Mouse (Mus musculus) embryonic facial prominence, embryonic 10.5 days (tissue): Measurements from ENCODE around the gene Pdp2. TPM values are rescaled to one million over a fixed set of nuclear protein-coding genes. Genes with fewer than 3 reads are reported as not detected.

Source experiments
- DNase-seq: peaks from one replicate; pipeline ENCODE4 v3.0.0-alpha.2; 2017; ENCODE audit warnings: low spot score
- H3K27ac ChIP-seq: fragments of 300-500 bp; sonication (generic); replicated peaks from 2 replicates; pipeline ENCODE4 v1.5.1; 2016; ENCODE audit warnings: mild to moderate bottlenecking
- H3K27me3 ChIP-seq: fragments of 300-500 bp; sonication (generic); replicated peaks from 2 replicates; pipeline ENCODE4 v1.6.1; 2016; ENCODE audit warnings: low read depth, mild to moderate bottlenecking; ENCODE audit not compliant: poor library complexity, severe bottlenecking
- H3K36me3 ChIP-seq: fragments of 300-500 bp; sonication (generic); replicated peaks from 2 replicates; pipeline ENCODE4 v1.6.1; 2016; ENCODE audit warnings: mild to moderate bottlenecking, moderate library complexity
- H3K4me1 ChIP-seq: fragments of 300-500 bp; sonication (generic); 2 replicates; pipeline ENCODE4 v1.6.1; 2016
- H3K4me3 ChIP-seq: fragments of 300-500 bp; sonication (generic); 2 replicates; pipeline ENCODE4 v1.5.1; 2016; ENCODE audit warnings: mild to moderate bottlenecking, moderate library complexity
- H3K9me3 ChIP-seq: fragments of 300-500 bp; sonication (generic); 2 replicates; pipeline ENCODE4 v1.6.1; 2016; ENCODE audit warnings: mild to moderate bottlenecking
- WGBS: fragments of 180-500 bp; shearing (Covaris S2); methylation state at CpG from one replicate; pipeline ENCODE4 v1.1.7; 2016; 5-methylcytosine and 5-hydroxymethylcytosine counted together
- polyA plus RNA-seq: library from polyadenylated mRNA; unstranded; fragments of >200 nt; fragmentation: Nextera tagmentation; extraction: Ambion mirVana; gene quantifications from 2 replicates; pipeline ENCODE4 v1.2.1, GENCODE M21; 2016

The Pdp2 gene
- polyA plus RNA-seq: 15.4 and 16.0 TPM in 2 replicates

DNA sequence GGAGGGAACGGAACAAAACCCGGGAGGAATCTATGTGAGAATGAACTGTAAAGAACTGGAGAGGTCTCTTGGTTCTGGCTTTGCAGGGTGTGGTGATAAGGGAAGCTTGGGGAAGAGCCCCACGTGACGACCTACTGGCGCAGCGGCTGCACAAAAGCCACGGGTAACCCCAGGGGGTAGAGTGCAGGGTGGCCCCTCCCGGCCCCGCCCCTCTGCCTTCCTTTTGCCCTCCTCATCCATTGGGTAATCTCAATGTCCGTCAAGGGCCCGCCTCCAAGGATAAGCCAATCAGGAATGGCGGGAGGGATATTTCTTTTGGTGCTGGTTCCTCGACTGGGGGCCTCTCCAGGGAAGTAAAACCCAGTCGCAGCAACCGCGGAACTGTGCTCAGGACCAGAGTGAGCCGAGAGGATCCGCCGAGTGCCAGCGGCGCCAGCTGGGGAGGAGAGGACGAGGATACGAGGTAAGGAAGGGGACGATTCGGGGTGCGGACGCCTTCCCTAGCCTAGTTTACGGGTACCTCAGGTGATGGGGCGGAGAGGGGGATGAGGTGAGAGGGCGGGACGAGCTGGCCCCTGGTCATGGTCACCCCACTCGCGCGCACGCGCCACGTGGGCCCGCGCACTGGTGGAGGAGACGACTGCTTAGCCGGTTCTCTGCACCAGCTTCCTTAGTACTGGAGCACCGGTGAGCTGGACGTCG lies at the start of gene Pdp2:
Pdp2 (plus strand) TSS at position 319 of the 702 bp plus-strand sequence.
- Histone ChIP-seq H3K9me3 (no peaks in the 10 kb centered on the region), H3K36me3 (peaks cover 31% of the 10 kb centered on the region), H3K4me1 (peaks cover 18% of the 10 kb centered on the region), H3K27ac (peak within 1 kb of the TSS; percentile 87), H3K4me3 (peak within 1 kb of the TSS; percentile 87), H3K27me3 (no peaks in the 10 kb centered on the region)
- 1% methylated on average over 44 of the region's 44 CpGs for WGBS
- DNase-seq: peak; percentile 93

GRCm38 (mm10) chr8:104541515-104541880 lies 49.8 kb upstream of the Pdp2 start:
- no peaks in the 10 kb centered on the region for H3K9me3 ChIP-seq
- no peak overlapping the region for H3K27ac ChIP-seq
- no peak for DNase-seq
- 14% methylated on average over 8 of the region's 8 CpGs for WGBS
- peaks cover 82% of the 10 kb centered on the region for H3K27me3 ChIP-seq
- H3K36me3 ChIP-seq: no peaks in the 10 kb centered on the region
- peak overlapping the region; percentile 65 for H3K4me3 ChIP-seq
- peaks cover 22% of the 10 kb centered on the region for H3K4me1 ChIP-seq

GRCm38 (mm10) chr8:104542160-104542559 lies 49.1 kb upstream of the Pdp2 start:
- H3K4me3 ChIP-seq: no peak overlapping the region
- H3K27ac ChIP-seq: no peak overlapping the region
- no peak for DNase-seq
- no peaks in the 10 kb centered on the region for H3K9me3 ChIP-seq
- H3K36me3 ChIP-seq: no peaks in the 10 kb centered on the region
- H3K4me1 ChIP-seq: peaks cover 22% of the 10 kb centered on the region
- 9% methylated on average over 11 of the region's 11 CpGs for WGBS
- H3K27me3 ChIP-seq: peaks cover 78% of the 10 kb centered on the region

DNA sequence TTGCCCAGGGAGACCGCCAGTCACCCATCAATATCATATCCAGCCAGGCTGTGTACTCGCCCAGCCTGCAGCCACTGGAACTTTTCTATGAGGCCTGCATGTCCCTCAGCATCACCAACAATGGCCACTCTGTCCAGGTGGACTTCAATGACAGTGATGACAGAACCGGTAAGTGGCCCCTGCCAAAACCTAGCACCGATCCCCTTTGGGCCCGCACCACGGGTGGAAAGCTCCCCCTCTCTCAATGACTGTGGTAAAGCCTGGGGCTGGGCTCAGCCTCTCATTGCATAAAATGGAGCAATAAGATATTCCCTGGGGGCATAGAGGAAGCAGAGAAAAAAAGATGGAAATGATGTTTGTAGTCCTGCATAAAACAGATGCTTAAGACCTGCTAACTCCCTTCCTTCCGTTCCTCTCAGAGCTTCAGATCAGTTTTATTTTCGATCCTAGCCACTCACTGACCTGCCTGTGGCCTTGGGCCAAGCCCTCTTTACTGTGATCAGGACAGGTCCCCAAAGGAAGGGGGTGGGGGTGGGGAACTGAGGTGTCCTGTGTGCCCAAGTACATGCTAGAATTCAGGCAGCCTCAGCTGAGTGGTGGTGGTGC lies 47.7 kb upstream of the Pdp2 start:
- no peak for DNase-seq
- Histone ChIP-seq H3K27ac (no peak overlapping the region), H3K27me3 (peaks cover 65% of the 10 kb centered on the region), H3K9me3 (no peaks in the 10 kb centered on the region), H3K4me3 (no peak overlapping the region), H3K4me1 (peaks cover 16% of the 10 kb centered on the region), H3K36me3 (no peaks in the 10 kb centered on the region)
- 83% methylated on average over 8 of the region's 8 CpGs for whole genome bisulfite sequencing

DNA sequence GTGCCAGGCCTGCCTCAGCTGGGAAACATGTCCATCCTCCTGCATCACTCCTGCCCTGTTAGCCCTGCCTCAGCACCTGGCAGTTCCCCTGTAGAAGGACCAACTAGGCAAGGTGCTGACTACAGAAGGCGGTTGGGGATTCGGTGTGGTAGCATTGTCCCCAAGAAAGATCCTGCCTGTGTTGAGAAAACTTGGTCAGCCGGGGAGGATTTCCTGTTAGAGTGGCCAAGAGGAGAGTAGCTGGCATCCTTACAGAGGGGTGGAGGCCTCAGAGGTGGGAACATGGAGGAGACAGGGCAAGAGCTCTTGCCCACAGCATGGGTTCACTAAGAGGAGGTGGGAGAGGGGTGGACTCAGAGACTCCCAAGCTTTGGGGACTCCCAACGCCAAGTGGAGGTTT lies 36.1 kb upstream of the Pdp2 start:
- Histone ChIP-seq H3K4me1 (peaks cover 10% of the 10 kb centered on the region), H3K9me3 (no peaks in the 10 kb centered on the region), H3K36me3 (no peaks in the 10 kb centered on the region), H3K4me3 (no peak overlapping the region), H3K27ac (no peak overlapping the region), H3K27me3 (peaks cover 5% of the 10 kb centered on the region; the same call in 1 of the 2 replicates)
- 88% methylated on average over 4 of the region's 4 CpGs for WGBS
- no peak for DNase-seq

DNA sequence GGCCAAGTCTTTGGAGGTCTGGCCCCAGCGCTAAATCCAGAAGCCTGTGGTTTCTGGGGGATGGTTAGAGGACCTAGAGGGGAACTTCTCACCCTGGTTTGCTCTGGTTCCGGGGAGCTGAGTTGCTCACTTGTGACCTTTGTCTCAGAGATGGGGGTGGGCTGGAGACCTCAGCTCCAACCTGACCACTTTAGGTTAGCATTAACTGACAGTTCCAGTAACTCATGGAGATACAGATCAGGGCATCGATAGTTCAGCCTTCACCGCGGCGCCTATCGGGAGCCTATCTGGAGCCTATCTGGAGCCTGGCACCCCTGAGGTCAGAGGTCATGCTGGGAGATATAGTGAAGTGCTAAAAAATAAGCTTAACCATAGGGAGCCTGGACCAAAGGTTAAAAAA lies 34.0 kb upstream of the Pdp2 start:
- WGBS: 85% methylated on average over 7 of the region's 7 CpGs
- no peaks in the 10 kb centered on the region for H3K36me3 ChIP-seq
- H3K27me3 ChIP-seq: peaks cover 5% of the 10 kb centered on the region; the same call in 1 of the 2 replicates
- no peak overlapping the region for H3K4me3 ChIP-seq
- H3K9me3 ChIP-seq: no peaks in the 10 kb centered on the region
- H3K4me1 ChIP-seq: no peaks in the 10 kb centered on the region
- H3K27ac ChIP-seq: no peak overlapping the region
- DNase-seq: no peak

- Histone ChIP-seq H3K9me3 (no peaks in the 10 kb centered on the region), H3K27me3 (0 out of 2 replicates have a peak, but pooled peaks cover 3% of the 10 kb centered on the region), H3K4me1 (no peaks in the 10 kb centered on the region), H3K27ac (no peak overlapping the region), H3K4me3 (no peak overlapping the region), H3K36me3 (no peaks in the 10 kb centered on the region)
- DNase-seq: no peak
Observed at GRCm38 (mm10) chr8:104560731-104561130, 30.5 kb upstream of the Pdp2 start.

DNA sequence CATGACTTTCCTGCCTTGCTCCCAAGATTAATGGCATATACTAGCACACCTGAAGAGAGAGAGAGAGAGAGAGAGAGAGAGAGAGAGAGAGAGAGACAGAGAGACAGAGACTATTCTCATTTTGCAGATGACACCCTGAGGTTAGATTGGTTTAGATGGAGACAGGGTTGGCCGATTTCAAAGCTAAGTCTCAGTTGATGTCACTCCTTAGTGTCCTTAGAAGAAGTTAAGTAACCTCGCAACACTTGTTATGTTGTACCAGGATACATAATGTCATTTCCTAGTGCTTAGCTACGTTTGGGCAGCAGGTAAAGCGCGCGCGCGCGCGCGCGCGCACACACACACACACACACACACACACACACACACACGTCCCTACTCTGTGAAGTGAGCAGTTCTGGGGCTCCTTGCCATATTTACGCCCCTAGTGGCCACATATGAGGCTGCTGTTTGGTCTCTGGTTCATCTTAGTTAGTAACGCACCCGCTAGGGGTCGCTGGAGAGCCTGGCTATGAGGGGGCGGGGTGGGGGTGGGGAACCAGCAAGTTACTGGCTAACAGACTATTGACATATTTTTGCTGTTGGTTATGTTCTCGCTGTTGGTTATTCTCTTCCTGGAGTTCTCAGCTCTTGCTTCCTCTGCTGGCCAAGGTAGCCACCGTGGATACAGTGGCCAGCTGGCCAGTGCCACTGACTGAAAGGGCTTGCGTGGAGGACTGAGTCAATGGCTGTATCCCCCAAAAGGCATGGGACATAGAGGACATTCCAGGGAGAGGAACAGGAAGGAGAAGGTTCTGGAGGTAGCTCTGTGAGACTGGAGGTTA lies 26.4 kb upstream of the Pdp2 start:
- Histone ChIP-seq H3K27me3 (0 out of 2 replicates have a peak, but pooled peaks cover 3% of the 10 kb centered on the region), H3K9me3 (no peaks in the 10 kb centered on the region), H3K36me3 (no peaks in the 10 kb centered on the region), H3K4me3 (no peak overlapping the region), H3K27ac (no peak overlapping the region), H3K4me1 (no peaks in the 10 kb centered on the region)
- peak; percentile 88 for DNase-seq
- WGBS: 19% methylated on average over 22 of the region's 22 CpGs

GRCm38 (mm10) chr8:104565457-104565798 lies 25.8 kb upstream of the Pdp2 start:
- 0 out of 2 replicates have a peak, but pooled peaks cover 3% of the 10 kb centered on the region for H3K27me3 ChIP-seq
- H3K4me3 ChIP-seq: no peak overlapping the region
- H3K4me1 ChIP-seq: no peaks in the 10 kb centered on the region
- no peaks in the 10 kb centered on the region for H3K36me3 ChIP-seq
- no peak for DNase-seq
- H3K27ac ChIP-seq: no peak overlapping the region
- H3K9me3 ChIP-seq: no peaks in the 10 kb centered on the region
- WGBS: 97% methylated on average over 5 of the region's 5 CpGs

- no peak overlapping the region for H3K27ac ChIP-seq
- peak; percentile 26 for DNase-seq
- H3K9me3 ChIP-seq: no peaks in the 10 kb centered on the region
- no peaks in the 10 kb centered on the region for H3K36me3 ChIP-seq
- H3K27me3 ChIP-seq: 0 out of 2 replicates have a peak, but pooled peaks cover 3% of the 10 kb centered on the region
- H3K4me1 ChIP-seq: peaks cover 7% of the 10 kb centered on the region; the same call in 1 of the 2 replicates
- WGBS: 49% methylated on average over 1 of the region's 1 CpGs
- H3K4me3 ChIP-seq: no peak overlapping the region
Observed at GRCm38 (mm10) chr8:104569559-104569958, 21.7 kb upstream of the Pdp2 start.

GRCm38 (mm10) chr8:104570436-104571343 lies 20.6 kb upstream of the Pdp2 start:
- Histone ChIP-seq H3K36me3 (no peaks in the 10 kb centered on the region), H3K4me1 (peaks cover 7% of the 10 kb centered on the region; the same call in 1 of the 2 replicates), H3K9me3 (no peaks in the 10 kb centered on the region), H3K4me3 (peak overlapping the region; percentile 56), H3K27me3 (0 out of 2 replicates have a peak, but pooled peaks cover under 1% of the 10 kb centered on the region), H3K27ac (0 out of 2 replicates have a peak overlapping the region, but pooled peaks have one; percentile 67)
- peak; percentile 88 for DNase-seq
- 6% methylated on average over 26 of the region's 26 CpGs for WGBS

GRCm38 (mm10) chr8:104576820-104577219 lies 14.4 kb upstream of the Pdp2 start:
- no peak for DNase-seq
- no peaks in the 10 kb centered on the region for H3K4me1 ChIP-seq
- H3K4me3 ChIP-seq: no peak overlapping the region
- no peaks in the 10 kb centered on the region for H3K27me3 ChIP-seq
- no peaks in the 10 kb centered on the region for H3K36me3 ChIP-seq
- H3K9me3 ChIP-seq: no peaks in the 10 kb centered on the region
- 88% methylated on average over 3 of the region's 3 CpGs for WGBS
- no peak overlapping the region for H3K27ac ChIP-seq
